Mouse (Mus musculus) heart, embryonic 14.5 days (tissue): ENCODE data around the gene Zbtb4. TPM values are rescaled to one million over a fixed set of nuclear protein-coding genes. Genes with fewer than 3 reads are reported as not detected.

Experiments used
- ATAC-seq: fragments of 200-750 bp; cut with Nextera tagmentation; 2 replicates; pipeline ENCODE4 v1.8.0; 2017; ENCODE audit warnings: low read depth, moderate TSS enrichment; ENCODE audit not compliant: insufficient number of reproducible peaks, insufficient read depth, low FRiP score
- H3K27ac ChIP-seq, 2 experiments: fragments of 200-500 bp in 1 of 2; fragments of 300-500 bp in 1 of 2; sonication (generic) in 1 of 2; replicated peaks in 1 of 2; 2 replicates each; pipeline ENCODE4 v1.5.1; 2012 to 2014; ENCODE audit warnings: low read depth in 2 of 2, low read length in 2 of 2, control low read depth in 1 of 2, mild to moderate bottlenecking in 1 of 2, mixed read lengths in 1 of 2; ENCODE audit not compliant: control insufficient read depth in 1 of 2, insufficient read depth in 1 of 2
- H3K27me3 ChIP-seq: fragments of 300-500 bp; sonication (generic); 2 replicates; pipeline ENCODE4 v1.6.1; 2014; ENCODE audit warnings: mild to moderate bottlenecking, low read length, control low read depth; ENCODE audit not compliant: control insufficient read depth, insufficient read depth
- H3K36me3 ChIP-seq: fragments of 300-500 bp; sonication (generic); 2 replicates; pipeline ENCODE4 v1.6.1; 2014; ENCODE audit warnings: mild to moderate bottlenecking, control low read depth, low read length, mixed read lengths; ENCODE audit not compliant: control insufficient read depth, insufficient read depth
- H3K4me1 ChIP-seq, 2 experiments: fragments of 200-500 bp in 1 of 2; fragments of 300-500 bp in 1 of 2; sonication (generic) in 1 of 2; 2 replicates each; pipeline ENCODE4 v1.6.1; 2012 to 2014; ENCODE audit warnings: low read length in 2 of 2, control low read depth in 1 of 2, mixed read lengths in 1 of 2; ENCODE audit not compliant: control insufficient read depth in 2 of 2, insufficient read depth in 2 of 2
- H3K4me2 ChIP-seq: fragments of 300-500 bp; sonication (generic); 2 replicates; pipeline ENCODE4 v1.6.1; 2014; ENCODE audit warnings: mild to moderate bottlenecking, low read length
- H3K4me3 ChIP-seq, 2 experiments: fragments of 200-500 bp in 1 of 2; fragments of 300-500 bp in 1 of 2; sonication (generic) in 1 of 2; 2 replicates each; pipeline ENCODE4 v1.5.1; 2012 to 2014; ENCODE audit warnings: low read length in 2 of 2, mild to moderate bottlenecking in 2 of 2, control low read depth in 1 of 2, low read depth in 1 of 2, moderate library complexity in 1 of 2; ENCODE audit not compliant: control insufficient read depth in 1 of 2, insufficient read depth in 1 of 2
- H3K9ac ChIP-seq: fragments of 300-500 bp; sonication (generic); 2 replicates; pipeline ENCODE4 v1.6.1; 2014; ENCODE audit warnings: mild to moderate bottlenecking, low read length
- H3K9me3 ChIP-seq: fragments of 300-500 bp; sonication (generic); 2 replicates; pipeline ENCODE4 v1.6.1; 2016; ENCODE audit warnings: low read length, control low read depth; ENCODE audit not compliant: control insufficient read depth
- WGBS: fragments of 180-500 bp; shearing (Covaris S2); extraction: QIAGEN DNeasy Blood & Tissue Kit; methylation state at CpG from one replicate; pipeline ENCODE4 v1.1.7; 2014; 5-methylcytosine and 5-hydroxymethylcytosine counted together
- polyA plus RNA-seq: library from polyadenylated mRNA; unstranded; fragments of >200 nt; fragmentation: Nextera tagmentation; extraction: Ambion mirVana; gene quantifications from 2 replicates; pipeline ENCODE4 v1.2.1, GENCODE M21; 2014

Gene Zbtb4
- polyA plus RNA-seq, 1 experiment from 2014 or later: 3.7 TPM

GRCm38 (mm10) chr11:69791420-69791819 lies 25.7 kb downstream of the Zbtb4 start:
- H3K27me3 ChIP-seq: peaks cover 3% of the 10 kb centered on the region; the same call in 1 of the 2 replicates
- no peak overlapping the region for H3K27ac ChIP-seq
- no peak overlapping the region for H3K9ac ChIP-seq
- no peaks in the 10 kb centered on the region for H3K36me3 ChIP-seq
- no peak overlapping the region for H3K4me2 ChIP-seq
- WGBS: 63% methylated on average over 5 of the region's 5 CpGs
- no peak overlapping the region for H3K4me3 ChIP-seq
- H3K9me3 ChIP-seq: no peaks in the 10 kb centered on the region
- peaks cover 6 to 7% of the 10 kb centered on the region in 2 experiments; a peak in 2 of 4 replicates for H3K4me1 ChIP-seq
- ATAC-seq: no peak

- H3K9me3 ChIP-seq: no peaks in the 10 kb centered on the region
- H3K36me3 ChIP-seq: no peaks in the 10 kb centered on the region
- no peak overlapping the region for H3K4me3 ChIP-seq
- no peak overlapping the region for H3K27ac ChIP-seq
- 73% methylated on average over 5 of the region's 5 CpGs for WGBS
- no peak overlapping the region for H3K9ac ChIP-seq
- peaks cover 8% of the 10 kb centered on the region; the same call in 1 of the 2 replicates for H3K27me3 ChIP-seq
- H3K4me1 ChIP-seq: peaks cover 6 to 7% of the 10 kb centered on the region in 2 experiments; a peak in 2 of 4 replicates
- no peak for ATAC-seq
- H3K4me2 ChIP-seq: no peak overlapping the region
These were observed 27.7 kb downstream of the Zbtb4 start for GRCm38 (mm10) chr11:69793429-69793828.

GRCm38 (mm10) chr11:69795168-69795982 lies 29.7 kb downstream of the Zbtb4 start, which contains the start of gene Chrnb1:
TSS of gene Chrnb1 (minus strand) at chr11:69795943.
- ATAC-seq: peak; percentile 95
- Histone ChIP-seq H3K4me3 (peak within 1 kb of the TSS; percentile 59 to 61), H3K4me1 (peaks cover 12 to 22% of the 10 kb centered on the region in 2 experiments; a peak in 3 of 4 replicates), H3K27ac (peak within 1 kb of the TSS; percentile 46 to 58), H3K9me3 (no peaks in the 10 kb centered on the region), H3K27me3 (peaks cover 8% of the 10 kb centered on the region; the same call in 1 of the 2 replicates), H3K4me2 (peak within 1 kb of the TSS; percentile 96), H3K9ac (peak within 1 kb of the TSS; percentile 73), H3K36me3 (no peaks in the 10 kb centered on the region)
- 2% methylated on average over 52 of the region's 52 CpGs for WGBS

- peak overlapping the region; percentile 96 for H3K4me2 ChIP-seq
- ATAC-seq: no peak
- H3K4me1 ChIP-seq: peaks cover 12 to 28% of the 10 kb centered on the region in 2 experiments; a peak in 3 of 4 replicates
- 5% methylated on average over 13 of the region's 13 CpGs for WGBS
- peaks cover 8% of the 10 kb centered on the region; the same call in 1 of the 2 replicates for H3K27me3 ChIP-seq
- peak overlapping the region in 1 of 2 experiments; percentile 58; a peak in 1 of 4 replicates for H3K27ac ChIP-seq
- no peaks in the 10 kb centered on the region for H3K9me3 ChIP-seq
- peak overlapping the region; percentile 59 to 61 for H3K4me3 ChIP-seq
- peak overlapping the region; percentile 73 for H3K9ac ChIP-seq
- H3K36me3 ChIP-seq: no peaks in the 10 kb centered on the region
These were observed 30.3 kb downstream of the Zbtb4 start for GRCm38 (mm10) chr11:69795983-69796435.

GRCm38 (mm10) chr11:69797924-69798323 lies 32.2 kb downstream of the Zbtb4 start:
- Histone ChIP-seq H3K36me3 (no peaks in the 10 kb centered on the region), H3K4me2 (no peak overlapping the region), H3K9me3 (no peaks in the 10 kb centered on the region), H3K27ac (no peak overlapping the region), H3K9ac (no peak overlapping the region), H3K27me3 (peaks cover 15% of the 10 kb centered on the region), H3K4me3 (no peak overlapping the region), H3K4me1 (peaks cover 12 to 43% of the 10 kb centered on the region in 2 experiments; a peak in 3 of 4 replicates)
- WGBS: 69% methylated on average over 7 of the region's 7 CpGs
- ATAC-seq: no peak

GRCm38 (mm10) chr11:69799394-69800137 lies 33.9 kb downstream of the Zbtb4 start:
- Histone ChIP-seq H3K4me1 (peaks cover 22 to 54% of the 10 kb centered on the region in 2 experiments), H3K27me3 (peaks cover 15% of the 10 kb centered on the region), H3K27ac (no peak overlapping the region), H3K36me3 (no peaks in the 10 kb centered on the region), H3K9me3 (no peaks in the 10 kb centered on the region), H3K9ac (peak overlapping the region; percentile 69), H3K4me2 (peak overlapping the region; percentile 95), H3K4me3 (peak overlapping the region; percentile 46 to 51; a peak in 3 of 4 replicates)
- ATAC-seq: no peak
- WGBS: 37% methylated on average over 11 of the region's 12 CpGs

GRCm38 (mm10) chr11:69800138-69800391 lies 34.4 kb downstream of the Zbtb4 start:
- H3K9me3 ChIP-seq: no peaks in the 10 kb centered on the region
- H3K27ac ChIP-seq: no peak overlapping the region
- peak overlapping the region; percentile 69 for H3K9ac ChIP-seq
- peak overlapping the region; percentile 46 to 51 for H3K4me3 ChIP-seq
- 2% methylated on average over 11 of the region's 11 CpGs for WGBS
- peaks cover 25 to 58% of the 10 kb centered on the region in 2 experiments for H3K4me1 ChIP-seq
- H3K4me2 ChIP-seq: peak overlapping the region; percentile 95
- H3K27me3 ChIP-seq: peaks cover 16% of the 10 kb centered on the region
- H3K36me3 ChIP-seq: no peaks in the 10 kb centered on the region
- ATAC-seq: no peak
